Mouse (Mus musculus) CD8-positive naive resting alpha-beta T cell, adult 2 months (primary cell): ENCODE results near the gene Vmn1r61.

Experiments
- DNase-seq, 2 experiments: peaks; one replicate each; pipeline ENCODE4 v3.0.0; 2022; ENCODE audit warnings: low read depth in 2 of 2, low spot score in 2 of 2

Gene Vmn1r61

GRCm38 (mm10) chr7:5613195-5613594 lies at the start of gene Vmn1r61:
Vmn1r61 (minus strand) TSS chr7:5613295.
- DNase-seq = no peak
